Mouse (Mus musculus) bone marrow macrophage, adult 2 months (primary cell): Measurements from ENCODE around the gene Fgd6.

ENCODE experiments used
- CTCF ChIP-seq: IDR thresholded peaks from 2 replicates; pipeline ENCODE4 v1.5.1; 2012; ENCODE audit warnings: low read depth, mild to moderate bottlenecking, low read length, moderate library complexity
- POLR2A ChIP-seq: IDR thresholded peaks from 2 replicates; pipeline ENCODE4 v1.6.1; 2012; ENCODE audit warnings: mild to moderate bottlenecking, low read depth, low read length, borderline replicate concordance

DNA sequence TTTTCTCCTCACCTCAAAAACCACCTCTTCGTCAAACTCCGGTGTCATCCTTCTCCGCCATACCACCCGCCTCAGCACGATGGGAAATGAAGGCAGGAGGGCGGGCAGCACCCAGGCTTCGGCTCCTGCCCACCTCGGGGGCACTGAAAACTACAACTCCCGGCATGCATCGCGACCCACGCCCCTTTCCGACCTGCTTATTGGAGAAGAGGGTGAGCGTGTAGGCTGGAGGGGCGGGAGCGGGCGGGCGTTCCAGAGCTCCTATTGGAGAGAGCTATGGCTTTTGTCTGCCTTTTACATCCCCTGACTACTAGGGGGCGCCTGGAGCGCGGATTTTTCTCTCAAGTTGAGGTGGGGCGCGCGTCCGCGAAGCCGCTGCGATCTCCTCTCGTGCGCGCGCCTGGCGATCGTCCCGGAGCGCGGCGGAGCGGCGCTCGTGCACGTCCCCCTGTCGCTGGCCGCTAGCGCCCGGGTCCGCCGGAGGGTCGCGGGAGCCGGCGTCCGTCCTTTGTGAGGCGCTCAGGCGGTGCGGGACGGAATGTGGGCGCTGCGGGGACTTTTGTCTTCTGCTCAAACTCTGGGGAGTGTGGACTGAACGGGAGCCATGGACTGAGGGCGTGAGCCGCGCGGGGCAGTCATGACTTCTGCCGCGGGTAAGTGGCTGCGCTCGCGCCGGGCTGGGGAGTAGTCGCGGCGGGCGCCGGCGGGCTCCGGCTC lies at the start of gene Fgd6, which contains the start of gene Vezt:
- TF ChIP-seq POLR2A, result no peak
- no peak for TF ChIP-seq CTCF
